Mouse (Mus musculus) cerebellum, postnatal 36 days (tissue): ENCODE measurements around the gene Znfx1.

Experiments
- DNase-seq, 2 experiments: peaks; one replicate each; pipeline ENCODE4 v3.0.0; 2021 to 2022; ENCODE audit warnings: mixed read lengths in 2 of 2

The Znfx1 gene

GRCm38 (mm10) chr2:167062965-167063880, at the start of gene Znfx1:
Gene Znfx1 (minus strand): TSS chr2:167063015.
- DNase-seq, result peak; percentile 95 to 97

GRCm38 (mm10) chr2:167112259-167112658, 49.4 kb upstream of the Znfx1 start:
- no peak for DNase-seq

- DNase-seq, result no peak
Measured at GRCm38 (mm10) chr2:167109506-167109905, 46.7 kb upstream of the Znfx1 start.

GRCm38 (mm10) chr2:167103546-167103945, 40.7 kb upstream of the Znfx1 start:
- peak; percentile 41 for DNase-seq

- DNase-seq, result no peak
Measured at GRCm38 (mm10) chr2:167101743-167102441, 39.1 kb upstream of the Znfx1 start.

- peak; percentile 46 to 60 for DNase-seq
Measured at GRCm38 (mm10) chr2:167094688-167095087, 31.9 kb upstream of the Znfx1 start.

GRCm38 (mm10) chr2:167093171-167093900, 30.5 kb upstream of the Znfx1 start:
- no peak for DNase-seq

- DNase-seq, result no peak
Measured at GRCm38 (mm10) chr2:167090271-167090670, 27.5 kb upstream of the Znfx1 start.

- DNase-seq, result no peak
Measured at GRCm38 (mm10) chr2:167086836-167087235, 24.0 kb upstream of the Znfx1 start.

GRCm38 (mm10) chr2:167086092-167086491, 23.3 kb upstream of the Znfx1 start:
- no peak for DNase-seq

GRCm38 (mm10) chr2:167081639-167082038, 18.8 kb upstream of the Znfx1 start:
- DNase-seq, result no peak

GRCm38 (mm10) chr2:167081135-167081534, 18.3 kb upstream of the Znfx1 start:
- no peak for DNase-seq

GRCm38 (mm10) chr2:167080387-167080786, 17.6 kb upstream of the Znfx1 start:
- no peak for DNase-seq

GRCm38 (mm10) chr2:167079535-167080257, 16.9 kb upstream of the Znfx1 start:
- peak; percentile 80 to 86 for DNase-seq

- peak; percentile 25 to 26 for DNase-seq
Measured at GRCm38 (mm10) chr2:167078931-167079495, 16.2 kb upstream of the Znfx1 start.

GRCm38 (mm10) chr2:167078486-167078885, 15.7 kb upstream of the Znfx1 start:
- DNase-seq, result no peak

- DNase-seq, result no peak
Measured at GRCm38 (mm10) chr2:167077199-167077962, 14.6 kb upstream of the Znfx1 start.

GRCm38 (mm10) chr2:167076759-167077158, 13.9 kb upstream of the Znfx1 start:
- DNase-seq, result no peak

- no peak for DNase-seq
Measured at GRCm38 (mm10) chr2:167076352-167076751, 13.5 kb upstream of the Znfx1 start.

GRCm38 (mm10) chr2:167074587-167074986, 11.8 kb upstream of the Znfx1 start:
- no peak for DNase-seq
